Mouse (Mus musculus): Measurements from ENCODE around the gene Elp4.
A peak's percentile ranks its signal among the peaks of the same experiment; 100 is the strongest.

The Elp4 gene

GRCm38 (mm10) chr2:105903896-105904756, at the start of gene Elp4, which contains the start of gene Immp1l:
Gene Elp4 (minus strand): TSS chr2:105904564.
Gene Immp1l (plus strand): TSS chr2:105904638.
- peak; percentile 94 for DNase-seq (ENCODE audit: extremely low read depth, low read depth)

- no peak for DNase-seq (ENCODE audit: extremely low read depth, low read depth)
Observed at GRCm38 (mm10) chr2:105953862-105954261, 49.5 kb upstream of the Elp4 start.

GRCm38 (mm10) chr2:105951350-105951940, 47.1 kb upstream of the Elp4 start:
- no peak for DNase-seq (ENCODE audit: extremely low read depth, low read depth)

GRCm38 (mm10) chr2:105950131-105950530, 45.8 kb upstream of the Elp4 start:
- DNase-seq (ENCODE audit: extremely low read depth, low read depth) = no peak

GRCm38 (mm10) chr2:105917623-105918346, 13.4 kb upstream of the Elp4 start:
- no peak for DNase-seq (ENCODE audit: extremely low read depth, low read depth)

GRCm38 (mm10) chr2:105916671-105917070, 12.3 kb upstream of the Elp4 start:
- peak; percentile 8 for DNase-seq (ENCODE audit: extremely low read depth, low read depth)

GRCm38 (mm10) chr2:105913655-105914366, 9.4 kb upstream of the Elp4 start:
- no peak for DNase-seq (ENCODE audit: extremely low read depth, low read depth)

- DNase-seq (ENCODE audit: extremely low read depth, low read depth) = no peak
Observed at GRCm38 (mm10) chr2:105910611-105911010, 6.2 kb upstream of the Elp4 start.

GRCm38 (mm10) chr2:105908351-105908750, 4.0 kb upstream of the Elp4 start:
- DNase-seq (ENCODE audit: extremely low read depth, low read depth) = peak; percentile 16

GRCm38 (mm10) chr2:105904757-105905146, 388 bp upstream of the Elp4 start:
- DNase-seq (ENCODE audit: extremely low read depth, low read depth) = peak; percentile 40

- DNase-seq (ENCODE audit: extremely low read depth, low read depth) = no peak
Observed at GRCm38 (mm10) chr2:105890816-105891215, 13.5 kb downstream of the Elp4 start.

GRCm38 (mm10) chr2:105873403-105873802, 31.0 kb downstream of the Elp4 start:
- no peak for DNase-seq (ENCODE audit: extremely low read depth, low read depth)

- no peak for DNase-seq (ENCODE audit: extremely low read depth, low read depth)
Observed at GRCm38 (mm10) chr2:105854740-105855139, 49.6 kb downstream of the Elp4 start.

GRCm38 (mm10) chr2:105852971-105853370, 51.4 kb downstream of the Elp4 start:
- no peak for DNase-seq (ENCODE audit: extremely low read depth, low read depth)

GRCm38 (mm10) chr2:105851714-105852293, 52.6 kb downstream of the Elp4 start:
- DNase-seq (ENCODE audit: extremely low read depth, low read depth) = no peak

- no peak for DNase-seq (ENCODE audit: extremely low read depth, low read depth)
Observed at GRCm38 (mm10) chr2:105843151-105843550, 61.2 kb downstream of the Elp4 start.

GRCm38 (mm10) chr2:105817965-105818364, 86.4 kb downstream of the Elp4 start:
- DNase-seq (ENCODE audit: extremely low read depth, low read depth) = no peak

GRCm38 (mm10) chr2:105815170-105815569, 89.2 kb downstream of the Elp4 start:
- DNase-seq (ENCODE audit: extremely low read depth, low read depth) = no peak

- DNase-seq (ENCODE audit: extremely low read depth, low read depth) = no peak
Observed at GRCm38 (mm10) chr2:105813041-105813440, 91.3 kb downstream of the Elp4 start.

GRCm38 (mm10) chr2:105810286-105810685, 94.1 kb downstream of the Elp4 start:
- no peak for DNase-seq (ENCODE audit: extremely low read depth, low read depth)

- DNase-seq (ENCODE audit: extremely low read depth, low read depth) = no peak
Observed at GRCm38 (mm10) chr2:105806571-105806970, 97.8 kb downstream of the Elp4 start.

Data from MEL-GATA-1-ER (cell line).